Mouse (Mus musculus) limb, embryonic 13.5 days (tissue): ENCODE measurements around the gene Rpl13. TPM values are rescaled to one million over a fixed set of nuclear protein-coding genes. Genes with fewer than 3 reads are reported as not detected.

Experiments used
- ATAC-seq: fragments of 200-750 bp; cut with Nextera tagmentation; 2 replicates; pipeline ENCODE4 v1.8.0; 2017; ENCODE audit warnings: low read depth, moderate number of reproducible peaks, moderate TSS enrichment; ENCODE audit not compliant: low FRiP score
- H3K27ac ChIP-seq: fragments of 300-500 bp; sonication (generic); 2 replicates; pipeline ENCODE4 v1.5.1; 2015; ENCODE audit warnings: inconsistent platforms, mild to moderate bottlenecking, moderate library complexity
- H3K27me3 ChIP-seq: fragments of 300-500 bp; sonication (generic); 2 replicates; pipeline ENCODE4 v1.6.1; 2015; ENCODE audit warnings: mild to moderate bottlenecking, inconsistent platforms
- H3K36me3 ChIP-seq: fragments of 300-500 bp; sonication (generic); 2 replicates; pipeline ENCODE4 v1.6.1; 2015; ENCODE audit warnings: inconsistent platforms, mild to moderate bottlenecking, moderate library complexity
- H3K4me1 ChIP-seq: fragments of 300-500 bp; sonication (generic); 2 replicates; pipeline ENCODE4 v1.6.1; 2015; ENCODE audit warnings: inconsistent platforms
- H3K4me2 ChIP-seq: fragments of 300-500 bp; sonication (generic); replicated peaks from 2 replicates; pipeline ENCODE4 v1.6.1; 2015; ENCODE audit warnings: inconsistent platforms, mild to moderate bottlenecking, moderate library complexity
- H3K4me3 ChIP-seq: fragments of 300-500 bp; sonication (generic); 2 replicates; pipeline ENCODE4 v1.5.1; 2015; ENCODE audit warnings: moderate library complexity, mild to moderate bottlenecking, inconsistent platforms
- H3K9ac ChIP-seq: fragments of 300-500 bp; sonication (generic); 2 replicates; pipeline ENCODE4 v1.6.1; 2015; ENCODE audit warnings: mild to moderate bottlenecking, inconsistent platforms
- H3K9me3 ChIP-seq: fragments of 300-500 bp; sonication (generic); 2 replicates; pipeline ENCODE4 v1.6.1; 2016; ENCODE audit warnings: inconsistent platforms
- WGBS: fragments of 180-500 bp; shearing (Covaris S2); methylation state at CpG from one replicate; pipeline ENCODE4 v1.1.7; 2015; 5-methylcytosine and 5-hydroxymethylcytosine counted together
- polyA plus RNA-seq: library from polyadenylated mRNA; unstranded; fragments of >200 nt; fragmentation: Nextera tagmentation; extraction: Ambion mirVana; gene quantifications from 2 replicates; pipeline ENCODE4 v1.2.1, GENCODE M21; 2015

Rpl13 gene
- polyA plus RNA-seq, 1 experiment from 2014 or later = 1,469 TPM

GRCm38 (mm10) chr8:123112892-123113291, 10.7 kb downstream of the Rpl13 start:
- no peak overlapping the region for H3K4me3 ChIP-seq
- no peak overlapping the region for H3K27ac ChIP-seq
- WGBS = 72% methylated on average over 9 of the region's 9 CpGs
- no peaks in the 10 kb centered on the region for H3K9me3 ChIP-seq
- H3K4me1 ChIP-seq = peaks cover 14% of the 10 kb centered on the region
- no peak overlapping the region for H3K9ac ChIP-seq
- H3K27me3 ChIP-seq = peaks cover 24% of the 10 kb centered on the region
- no peaks in the 10 kb centered on the region for H3K36me3 ChIP-seq
- no peak for ATAC-seq
- no peak overlapping the region for H3K4me2 ChIP-seq

- Histone ChIP-seq H3K9me3 (no peaks in the 10 kb centered on the region), H3K27me3 (peaks cover 35% of the 10 kb centered on the region), H3K4me2 (no peak overlapping the region), H3K4me3 (no peak overlapping the region), H3K9ac (peak overlapping the region; percentile 8; the same call in 1 of the 2 replicates), H3K36me3 (no peaks in the 10 kb centered on the region), H3K27ac (no peak overlapping the region), H3K4me1 (peaks cover 17% of the 10 kb centered on the region)
- WGBS = 67% methylated on average over 2 of the region's 2 CpGs
- no peak for ATAC-seq
Observed at GRCm38 (mm10) chr8:123113908-123114469, 11.8 kb downstream of the Rpl13 start.

GRCm38 (mm10) chr8:123114644-123115043, 12.5 kb downstream of the Rpl13 start:
- peaks cover 42% of the 10 kb centered on the region for H3K27me3 ChIP-seq
- WGBS = 67% methylated on average over 3 of the region's 3 CpGs
- H3K9ac ChIP-seq = no peak overlapping the region
- no peak overlapping the region for H3K27ac ChIP-seq
- no peak for ATAC-seq
- H3K4me3 ChIP-seq = no peak overlapping the region
- no peaks in the 10 kb centered on the region for H3K9me3 ChIP-seq
- H3K4me1 ChIP-seq = peaks cover 17% of the 10 kb centered on the region
- H3K36me3 ChIP-seq = no peaks in the 10 kb centered on the region
- H3K4me2 ChIP-seq = no peak overlapping the region

- Histone ChIP-seq H3K36me3 (no peaks in the 10 kb centered on the region), H3K4me1 (peaks cover 17% of the 10 kb centered on the region), H3K9ac (peak within 1 kb of the TSS; percentile 59), H3K4me3 (peak within 1 kb of the TSS; percentile 49), H3K27me3 (peaks cover 57% of the 10 kb centered on the region), H3K9me3 (no peaks in the 10 kb centered on the region), H3K4me2 (peak within 1 kb of the TSS; percentile 87), H3K27ac (no peak within 1 kb of the TSS)
- under 1% methylated on average over 48 of the region's 51 CpGs for WGBS
- ATAC-seq = no peak
Observed at GRCm38 (mm10) chr8:123117127-123117731, 15.1 kb downstream of the Rpl13 start, which contains the start of gene Cpne7. Cpne7 (plus strand) TSS chr8:123117374.

GRCm38 (mm10) chr8:123117744-123118143, 15.6 kb downstream of the Rpl13 start:
- Histone ChIP-seq H3K27ac (no peak overlapping the region), H3K27me3 (peaks cover 62% of the 10 kb centered on the region), H3K36me3 (no peaks in the 10 kb centered on the region), H3K4me1 (peaks cover 17% of the 10 kb centered on the region), H3K4me3 (peak overlapping the region; percentile 49), H3K4me2 (peak overlapping the region; percentile 87), H3K9ac (peak overlapping the region; percentile 59), H3K9me3 (no peaks in the 10 kb centered on the region)
- 3% methylated on average over 17 of the region's 17 CpGs for WGBS
- ATAC-seq = no peak

- no peak overlapping the region for H3K27ac ChIP-seq
- H3K4me2 ChIP-seq = no peak overlapping the region
- no peaks in the 10 kb centered on the region for H3K9me3 ChIP-seq
- no peak for ATAC-seq
- no peak overlapping the region for H3K4me3 ChIP-seq
- WGBS = 60% methylated on average over 9 of the region's 9 CpGs
- H3K4me1 ChIP-seq = peaks cover 27% of the 10 kb centered on the region
- H3K27me3 ChIP-seq = peaks cover 78% of the 10 kb centered on the region
- H3K36me3 ChIP-seq = no peaks in the 10 kb centered on the region
- H3K9ac ChIP-seq = 0 out of 2 replicates have a peak overlapping the region, but pooled peaks have one; percentile 8
Observed at GRCm38 (mm10) chr8:123122059-123122458, 19.9 kb downstream of the Rpl13 start.

GRCm38 (mm10) chr8:123122670-123123069, 20.5 kb downstream of the Rpl13 start:
- H3K4me3 ChIP-seq = no peak overlapping the region
- peaks cover 77% of the 10 kb centered on the region for H3K27me3 ChIP-seq
- H3K4me1 ChIP-seq = peaks cover 21% of the 10 kb centered on the region
- H3K4me2 ChIP-seq = no peak overlapping the region
- no peaks in the 10 kb centered on the region for H3K36me3 ChIP-seq
- H3K27ac ChIP-seq = no peak overlapping the region
- ATAC-seq = no peak
- WGBS = 81% methylated on average over 5 of the region's 5 CpGs
- H3K9me3 ChIP-seq = no peaks in the 10 kb centered on the region
- H3K9ac ChIP-seq = no peak overlapping the region

- H3K4me1 ChIP-seq = peaks cover 15% of the 10 kb centered on the region
- H3K27ac ChIP-seq = no peak overlapping the region
- H3K4me3 ChIP-seq = no peak overlapping the region
- H3K27me3 ChIP-seq = peaks cover 50% of the 10 kb centered on the region
- no peak overlapping the region for H3K9ac ChIP-seq
- no peaks in the 10 kb centered on the region for H3K9me3 ChIP-seq
- WGBS = 9% methylated on average over 19 of the region's 19 CpGs
- H3K4me2 ChIP-seq = 0 out of 2 replicates have a peak overlapping the region, but pooled peaks have one; percentile 0
- no peaks in the 10 kb centered on the region for H3K36me3 ChIP-seq
- 0 out of 2 replicates have a peak, but pooled peaks have one; percentile 29 for ATAC-seq
Observed at GRCm38 (mm10) chr8:123126193-123126816, 24.2 kb downstream of the Rpl13 start.

GRCm38 (mm10) chr8:123131041-123131440, 28.9 kb downstream of the Rpl13 start:
- ATAC-seq = no peak
- Histone ChIP-seq H3K9ac (no peak overlapping the region), H3K36me3 (no peaks in the 10 kb centered on the region), H3K27ac (no peak overlapping the region), H3K27me3 (peaks cover 15% of the 10 kb centered on the region), H3K4me1 (peaks cover 5% of the 10 kb centered on the region), H3K4me3 (no peak overlapping the region), H3K4me2 (no peak overlapping the region), H3K9me3 (peaks cover 4% of the 10 kb centered on the region; the same call in 1 of the 2 replicates)
- WGBS = 69% methylated on average over 9 of the region's 9 CpGs

- Histone ChIP-seq H3K4me3 (no peak overlapping the region), H3K4me2 (no peak overlapping the region), H3K9ac (no peak overlapping the region), H3K4me1 (peaks cover 16% of the 10 kb centered on the region), H3K36me3 (no peaks in the 10 kb centered on the region), H3K27me3 (no peaks in the 10 kb centered on the region), H3K27ac (no peak overlapping the region), H3K9me3 (peaks cover 4% of the 10 kb centered on the region; the same call in 1 of the 2 replicates)
- WGBS = 92% methylated on average over 2 of the region's 2 CpGs
- no peak for ATAC-seq
Observed at GRCm38 (mm10) chr8:123132953-123133352, 30.8 kb downstream of the Rpl13 start.

- Histone ChIP-seq H3K4me3 (no peak overlapping the region), H3K4me1 (peaks cover 25% of the 10 kb centered on the region), H3K27ac (no peak overlapping the region), H3K9me3 (peaks cover 4% of the 10 kb centered on the region; the same call in 1 of the 2 replicates), H3K27me3 (no peaks in the 10 kb centered on the region), H3K9ac (no peak overlapping the region), H3K4me2 (no peak overlapping the region), H3K36me3 (no peaks in the 10 kb centered on the region)
- WGBS = 90% methylated on average over 11 of the region's 11 CpGs
- no peak for ATAC-seq
Observed at GRCm38 (mm10) chr8:123134149-123134713, 32.1 kb downstream of the Rpl13 start.

- no peak overlapping the region for H3K4me3 ChIP-seq
- peaks cover 25% of the 10 kb centered on the region for H3K4me1 ChIP-seq
- no peak overlapping the region for H3K27ac ChIP-seq
- 48% methylated on average over 7 of the region's 7 CpGs for WGBS
- no peak for ATAC-seq
- no peak overlapping the region for H3K9ac ChIP-seq
- H3K36me3 ChIP-seq = no peaks in the 10 kb centered on the region
- H3K4me2 ChIP-seq = no peak overlapping the region
- H3K9me3 ChIP-seq = peaks cover 4% of the 10 kb centered on the region; the same call in 1 of the 2 replicates
- H3K27me3 ChIP-seq = no peaks in the 10 kb centered on the region
Observed at GRCm38 (mm10) chr8:123135406-123135805, 33.3 kb downstream of the Rpl13 start.
